Mouse (Mus musculus) intestine, embryonic 16.5 days (tissue): ENCODE data around the gene Adgrl3. TPM values are rescaled to one million over a fixed set of nuclear protein-coding genes. Genes with fewer than 3 reads are reported as not detected.

ENCODE experiments used
- ATAC-seq: fragments of 200-750 bp; cut with Nextera tagmentation; 2 replicates; pipeline ENCODE4 v1.8.0; 2017; ENCODE audit warnings: moderate TSS enrichment, moderate library complexity
- H3K27ac ChIP-seq: fragments of 300-500 bp; sonication (generic); 2 replicates; pipeline ENCODE4 v1.5.1; 2014; ENCODE audit warnings: mild to moderate bottlenecking, low read length
- H3K27me3 ChIP-seq: fragments of 300-500 bp; sonication (generic); replicated peaks from 2 replicates; pipeline ENCODE4 v1.6.1; 2014; ENCODE audit warnings: low read length, control low read depth, mixed read lengths; ENCODE audit not compliant: control insufficient read depth, insufficient read depth
- H3K36me3 ChIP-seq: fragments of 300-500 bp; sonication (generic); 2 replicates; pipeline ENCODE4 v1.6.1; 2014; ENCODE audit warnings: low read length, control low read depth; ENCODE audit not compliant: control insufficient read depth, insufficient read depth
- H3K4me1 ChIP-seq: fragments of 300-500 bp; sonication (generic); 2 replicates; pipeline ENCODE4 v1.6.1; 2014; ENCODE audit warnings: low read length, control low read depth, mixed read lengths; ENCODE audit not compliant: control insufficient read depth, insufficient read depth
- H3K4me2 ChIP-seq: fragments of 300-500 bp; sonication (generic); 2 replicates; pipeline ENCODE4 v1.6.1; 2014; ENCODE audit warnings: low read depth, low read length, control low read depth
- H3K4me3 ChIP-seq: fragments of 300-500 bp; sonication (generic); 2 replicates; pipeline ENCODE4 v1.5.1; 2014; ENCODE audit warnings: mild to moderate bottlenecking, low read length
- H3K9ac ChIP-seq: fragments of 300-500 bp; sonication (generic); 2 replicates; pipeline ENCODE4 v1.6.1; 2014; ENCODE audit warnings: low read depth, low read length
- H3K9me3 ChIP-seq: fragments of 300-500 bp; sonication (generic); 2 replicates; pipeline ENCODE4 v1.6.1; 2016; ENCODE audit warnings: low read length, control low read depth; ENCODE audit not compliant: control insufficient read depth
- WGBS: fragments of 180-500 bp; shearing (Covaris S2); extraction: QIAGEN DNeasy Blood & Tissue Kit; methylation state at CpG from one replicate; pipeline ENCODE4 v1.1.7; 2014; 5-methylcytosine and 5-hydroxymethylcytosine counted together
- polyA plus RNA-seq: library from polyadenylated mRNA; unstranded; fragments of >200 nt; fragmentation: Nextera tagmentation; extraction: Ambion mirVana; gene quantifications from 2 replicates; pipeline ENCODE4 v1.2.1, GENCODE M21; 2015

The Adgrl3 gene
- polyA plus RNA-seq, 1 experiment from 2014 or later = 6.8 TPM

GRCm38 (mm10) chr5:81028875-81029274 is 8.9 kb downstream of the Adgrl3 start:
- H3K36me3 ChIP-seq = no peaks in the 10 kb centered on the region
- 49% methylated on average over 2 of the region's 2 CpGs for WGBS
- H3K27ac ChIP-seq = no peak overlapping the region
- 0 out of 2 replicates have a peak, but pooled peaks cover 2% of the 10 kb centered on the region for H3K4me1 ChIP-seq
- no peaks in the 10 kb centered on the region for H3K9me3 ChIP-seq
- H3K4me3 ChIP-seq = no peak overlapping the region
- 0 out of 2 replicates have a peak, but pooled peaks cover 2% of the 10 kb centered on the region for H3K27me3 ChIP-seq
- no peak for ATAC-seq
- no peak overlapping the region for H3K9ac ChIP-seq
- no peak overlapping the region for H3K4me2 ChIP-seq

GRCm38 (mm10) chr5:81037091-81037490 is 17.2 kb downstream of the Adgrl3 start:
- H3K27me3 ChIP-seq = no peaks in the 10 kb centered on the region
- no peak overlapping the region for H3K9ac ChIP-seq
- H3K4me1 ChIP-seq = no peaks in the 10 kb centered on the region
- H3K27ac ChIP-seq = no peak overlapping the region
- H3K36me3 ChIP-seq = no peaks in the 10 kb centered on the region
- H3K4me3 ChIP-seq = no peak overlapping the region
- ATAC-seq = no peak
- no peaks in the 10 kb centered on the region for H3K9me3 ChIP-seq
- no peak overlapping the region for H3K4me2 ChIP-seq

GRCm38 (mm10) chr5:81043875-81044274 is 23.9 kb downstream of the Adgrl3 start:
- H3K36me3 ChIP-seq = no peaks in the 10 kb centered on the region
- ATAC-seq = no peak
- H3K9ac ChIP-seq = no peak overlapping the region

DNA sequence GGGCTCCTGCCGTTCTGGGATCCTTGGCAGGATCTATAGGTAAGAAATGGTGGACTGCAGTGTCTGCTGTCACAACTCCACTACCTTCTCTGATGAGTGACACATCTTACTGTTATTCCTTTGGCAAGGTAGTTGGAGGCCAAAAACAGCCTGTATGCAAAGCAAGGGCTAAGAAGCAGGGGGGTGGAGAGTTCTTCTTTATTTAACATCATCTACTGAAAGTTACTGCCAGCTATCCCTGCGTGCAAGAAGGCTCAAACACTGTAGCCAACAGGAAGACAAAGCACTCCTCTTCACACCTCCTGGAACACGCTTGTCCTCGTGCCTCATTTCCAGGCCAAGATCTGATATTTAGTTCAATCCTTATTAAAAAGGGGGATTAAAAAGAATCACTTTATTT is 26.2 kb downstream of the Adgrl3 start:
- Histone ChIP-seq H3K36me3 (no peaks in the 10 kb centered on the region), H3K9me3 (no peaks in the 10 kb centered on the region), H3K4me3 (no peak overlapping the region), H3K9ac (no peak overlapping the region), H3K4me2 (no peak overlapping the region), H3K27me3 (no peaks in the 10 kb centered on the region), H3K27ac (no peak overlapping the region), H3K4me1 (no peaks in the 10 kb centered on the region)
- 89% methylated on average over 4 of the region's 4 CpGs for WGBS
- no peak for ATAC-seq

More at GRCm38 (mm10) chr5:81043875-81044274, 23.9 kb downstream of the Adgrl3 start:
- no peak overlapping the region for H3K27ac ChIP-seq
- no peak overlapping the region for H3K4me2 ChIP-seq
- H3K4me1 ChIP-seq = no peaks in the 10 kb centered on the region
- no peak overlapping the region for H3K4me3 ChIP-seq
- no peaks in the 10 kb centered on the region for H3K27me3 ChIP-seq
- no peaks in the 10 kb centered on the region for H3K9me3 ChIP-seq

GRCm38 (mm10) chr5:81054628-81055027 is 34.7 kb downstream of the Adgrl3 start:
- Histone ChIP-seq H3K4me3 (no peak overlapping the region), H3K9me3 (no peaks in the 10 kb centered on the region), H3K36me3 (no peaks in the 10 kb centered on the region), H3K27ac (no peak overlapping the region), H3K9ac (no peak overlapping the region), H3K4me1 (no peaks in the 10 kb centered on the region), H3K4me2 (no peak overlapping the region), H3K27me3 (no peaks in the 10 kb centered on the region)
- WGBS = 82% methylated on average over 4 of the region's 4 CpGs
- no peak for ATAC-seq

DNA sequence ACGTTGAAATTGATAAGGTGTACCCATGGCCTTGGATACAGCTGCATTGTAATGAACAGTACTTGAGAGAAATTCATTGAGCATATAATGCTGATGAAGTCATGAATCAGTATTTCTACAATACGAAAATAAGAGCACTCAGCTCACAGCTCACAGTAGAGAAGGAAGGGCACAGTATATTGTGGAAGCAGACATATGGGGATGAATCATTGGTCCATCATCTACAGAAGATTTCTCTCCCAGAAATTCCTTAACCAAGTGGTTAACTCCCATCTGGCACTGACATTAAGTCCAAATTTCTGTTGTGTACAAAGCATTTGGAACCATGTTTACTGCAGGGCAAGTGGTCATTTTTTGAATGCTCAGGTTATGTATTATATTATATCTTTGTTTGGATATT is 35.3 kb downstream of the Adgrl3 start:
- Histone ChIP-seq H3K4me3 (no peak overlapping the region), H3K9ac (no peak overlapping the region), H3K4me1 (no peaks in the 10 kb centered on the region), H3K27ac (no peak overlapping the region), H3K36me3 (no peaks in the 10 kb centered on the region), H3K4me2 (no peak overlapping the region), H3K9me3 (no peaks in the 10 kb centered on the region), H3K27me3 (no peaks in the 10 kb centered on the region)
- WGBS = 77% methylated on average over 2 of the region's 2 CpGs
- ATAC-seq = no peak

DNA sequence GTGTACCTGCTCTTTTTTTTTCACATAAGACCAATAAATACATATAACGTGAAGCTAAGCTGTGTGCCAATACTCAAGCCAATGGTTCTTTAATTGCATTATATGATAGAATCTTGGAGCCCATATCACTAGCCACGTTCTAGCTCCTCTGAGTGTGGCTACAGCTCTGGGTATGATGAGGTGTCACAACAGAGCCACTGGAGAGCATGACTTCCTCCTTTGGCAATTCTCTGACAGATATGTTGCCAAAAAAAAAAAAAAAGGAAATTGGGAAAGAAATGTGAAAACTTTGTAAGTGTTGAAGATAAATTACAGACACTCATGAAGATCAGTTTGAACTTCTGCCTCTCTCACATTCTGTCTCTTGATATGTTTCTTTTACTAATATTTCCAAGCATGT is 38.2 kb downstream of the Adgrl3 start:
- Histone ChIP-seq H3K27ac (no peak overlapping the region), H3K4me2 (no peak overlapping the region), H3K9me3 (no peaks in the 10 kb centered on the region), H3K9ac (no peak overlapping the region), H3K4me3 (no peak overlapping the region), H3K36me3 (no peaks in the 10 kb centered on the region), H3K4me1 (no peaks in the 10 kb centered on the region), H3K27me3 (no peaks in the 10 kb centered on the region)
- 80% methylated on average over 2 of the region's 2 CpGs for WGBS
- no peak for ATAC-seq

DNA sequence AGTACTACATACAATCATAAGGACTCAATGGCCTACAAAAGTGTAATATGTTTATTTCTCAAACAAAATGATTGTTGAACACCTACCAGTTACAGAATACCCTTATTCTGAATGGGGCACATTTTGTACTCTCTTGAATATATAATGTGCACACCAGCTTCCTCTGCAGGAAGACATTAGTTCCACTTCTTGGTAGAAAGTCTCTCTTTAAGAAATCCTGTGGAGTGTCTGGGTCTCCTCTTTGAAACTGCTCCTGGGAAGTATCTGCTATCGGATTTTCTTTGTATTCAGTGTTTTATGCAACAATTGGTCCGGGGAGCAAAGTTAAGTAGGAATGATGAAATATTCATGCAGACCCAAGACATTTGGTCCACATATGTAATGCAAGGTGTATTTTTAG is 41.0 kb downstream of the Adgrl3 start:
- Histone ChIP-seq H3K4me3 (no peak overlapping the region), H3K27ac (no peak overlapping the region), H3K36me3 (no peaks in the 10 kb centered on the region), H3K4me2 (no peak overlapping the region), H3K27me3 (no peaks in the 10 kb centered on the region), H3K9me3 (no peaks in the 10 kb centered on the region), H3K9ac (no peak overlapping the region), H3K4me1 (no peaks in the 10 kb centered on the region)
- 71% methylated on average over 2 of the region's 2 CpGs for WGBS
- no peak for ATAC-seq

DNA sequence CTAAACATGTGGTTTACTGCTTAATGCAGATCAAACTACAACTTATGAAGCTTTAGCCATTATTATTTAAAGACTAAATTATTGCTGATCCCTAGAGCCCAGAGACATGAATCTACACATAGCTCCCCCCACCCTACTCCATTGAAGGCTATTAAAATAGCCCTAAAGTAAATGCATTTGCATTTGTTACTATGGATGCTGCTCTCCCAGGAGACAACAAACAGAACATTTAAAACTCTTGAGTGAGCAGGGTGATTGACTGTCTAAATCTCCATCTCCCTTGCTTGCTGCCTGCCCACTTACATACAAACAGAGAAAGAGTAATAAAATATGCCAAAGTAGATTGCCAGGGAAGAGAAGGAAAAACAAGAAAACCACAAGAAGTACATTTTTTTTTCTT is 41.4 kb downstream of the Adgrl3 start:
- H3K27ac ChIP-seq = no peak overlapping the region
- H3K4me3 ChIP-seq = no peak overlapping the region
- H3K4me1 ChIP-seq = no peaks in the 10 kb centered on the region
- no peak for ATAC-seq
- H3K36me3 ChIP-seq = no peaks in the 10 kb centered on the region
- no peaks in the 10 kb centered on the region for H3K9me3 ChIP-seq
- H3K4me2 ChIP-seq = no peak overlapping the region
- no peak overlapping the region for H3K9ac ChIP-seq
- no peaks in the 10 kb centered on the region for H3K27me3 ChIP-seq

- Histone ChIP-seq H3K9ac (no peak overlapping the region), H3K27me3 (no peaks in the 10 kb centered on the region), H3K4me1 (no peaks in the 10 kb centered on the region), H3K27ac (no peak overlapping the region), H3K9me3 (no peaks in the 10 kb centered on the region), H3K36me3 (no peaks in the 10 kb centered on the region), H3K4me3 (no peak overlapping the region), H3K4me2 (no peak overlapping the region)
- 91% methylated on average over 2 of the region's 2 CpGs for WGBS
- ATAC-seq = no peak
These were observed 44.1 kb downstream of the Adgrl3 start for GRCm38 (mm10) chr5:81064026-81064425.
